Mouse (Mus musculus) MEL (cell line): Measurements from ENCODE around the gene Nupr1l. TPM values are rescaled to one million over a fixed set of nuclear protein-coding genes. Genes with fewer than 3 reads are reported as not detected.

Experiments
- DNase-seq: peaks from one replicate; pipeline ENCODE4 v3.0.0; 2011; ENCODE audit warnings: low read depth, low spot score
- H3K27ac ChIP-seq: 2 replicates; pipeline ENCODE4 v1.5.1; 2012; ENCODE audit warnings: low read depth, mild to moderate bottlenecking, control low read depth, low read length, moderate library complexity; ENCODE audit not compliant: control insufficient read depth
- H3K27me3 ChIP-seq, 2 experiments: fragments of 150-350 bp in 1 of 2; sonication (generic) in 1 of 2; 2 replicates each; pipeline ENCODE4 v1.6.1; 2012; ENCODE audit warnings: low read length in 2 of 2, mild to moderate bottlenecking in 2 of 2, improper control_type of control experiment in 1 of 2, moderate library complexity in 1 of 2; ENCODE audit not compliant: insufficient read depth in 2 of 2, control insufficient read depth in 1 of 2
- H3K36me3 ChIP-seq, 2 experiments: 2 replicates each; pipeline ENCODE4 v1.6.1; 2012 to 2014; ENCODE audit warnings: low read length in 2 of 2, improper control_type of control experiment in 1 of 2, inconsistent platforms in 1 of 2, mild to moderate bottlenecking in 1 of 2; ENCODE audit not compliant: insufficient read depth in 2 of 2, control insufficient read depth in 1 of 2
- H3K4me1 ChIP-seq, 2 experiments: fragments of 150-350 bp in 1 of 2; sonication (generic) in 1 of 2; 2 replicates each; pipeline ENCODE4 v1.6.1; 2012; ENCODE audit warnings: low read length in 2 of 2, improper control_type of control experiment in 1 of 2, mild to moderate bottlenecking in 1 of 2; ENCODE audit not compliant: insufficient read depth in 2 of 2, control insufficient read depth in 1 of 2
- H3K4me3 ChIP-seq, 2 experiments: fragments of 150-350 bp in 1 of 2; sonication (generic) in 1 of 2; 2 replicates each; pipeline ENCODE4 v1.5.1; 2012; ENCODE audit warnings: low read depth in 2 of 2, low read length in 2 of 2, mild to moderate bottlenecking in 2 of 2, moderate library complexity in 2 of 2, control low read depth in 1 of 2, improper control_type of control experiment in 1 of 2; ENCODE audit not compliant: control insufficient read depth in 1 of 2, insufficient read depth in 1 of 2
- H3K79me2 ChIP-seq: 2 replicates; pipeline ENCODE4 v1.6.1; 2012; ENCODE audit warnings: mild to moderate bottlenecking, low read length, moderate library complexity; ENCODE audit not compliant: control insufficient read depth, poor library complexity, insufficient read depth
- H3K9ac ChIP-seq: 2 replicates; pipeline ENCODE4 v1.6.1; 2012; ENCODE audit warnings: low read depth, mild to moderate bottlenecking, control low read depth, low read length, moderate library complexity; ENCODE audit not compliant: control insufficient read depth, poor library complexity, severe bottlenecking
- H3K9me3 ChIP-seq: fragments of 150-350 bp; sonication (generic); replicated peaks from 2 replicates; pipeline ENCODE4 v1.6.1; 2012; ENCODE audit warnings: mild to moderate bottlenecking, low read length, improper control_type of control experiment, moderate library complexity; ENCODE audit not compliant: insufficient read depth
- E2F4 ChIP-seq: IDR thresholded peaks from 2 replicates; pipeline ENCODE4 v1.6.1; 2011; ENCODE audit warnings: low read depth, low read length, improper control_type of control experiment, borderline replicate concordance
- ELF1 ChIP-seq: IDR thresholded peaks from 2 replicates; pipeline ENCODE4 v1.6.1; 2014; ENCODE audit warnings: low read depth, mild to moderate bottlenecking, inconsistent platforms, low read length, improper control_type of control experiment, moderate library complexity
- EP300 ChIP-seq, 2 experiments: IDR thresholded peaks; 2 replicates each; pipeline ENCODE4 v1.6.1; 2011; ENCODE audit warnings: improper control_type of control experiment in 2 of 2, low read length in 2 of 2, low read depth in 1 of 2, mild to moderate bottlenecking in 1 of 2
- ETS1 ChIP-seq: IDR thresholded peaks from 2 replicates; pipeline ENCODE4 v1.6.1; 2012; ENCODE audit warnings: low read depth, mild to moderate bottlenecking, inconsistent platforms, low read length, improper control_type of control experiment, moderate library complexity
- GABPA ChIP-seq: IDR thresholded peaks from 2 replicates; pipeline ENCODE4 v1.6.1; 2012; ENCODE audit warnings: low read depth, mild to moderate bottlenecking, inconsistent platforms, low read length, improper control_type of control experiment, moderate library complexity
- HCFC1 ChIP-seq: IDR thresholded peaks from 2 replicates; pipeline ENCODE4 v1.6.1; 2012; ENCODE audit warnings: low read depth, mild to moderate bottlenecking, inconsistent platforms, low read length, improper control_type of control experiment, moderate library complexity
- JUND ChIP-seq: IDR thresholded peaks from 2 replicates; pipeline ENCODE4 v1.6.1; 2011; ENCODE audit warnings: low read depth, mild to moderate bottlenecking, improper control_type of control experiment, low read length
- KAT2A ChIP-seq: conservative IDR thresholded peaks from 2 replicates; pipeline ENCODE4 v1.6.1; 2012; ENCODE audit warnings: low read depth, low read length, improper control_type of control experiment, inconsistent platforms
- MAX ChIP-seq: IDR thresholded peaks from 2 replicates; pipeline ENCODE4 v1.6.1; 2011; ENCODE audit warnings: low read length, improper control_type of control experiment
- MAZ ChIP-seq: IDR thresholded peaks from 2 replicates; pipeline ENCODE4 v1.6.1; 2012; ENCODE audit warnings: low read depth, mild to moderate bottlenecking, inconsistent platforms, low read length, improper control_type of control experiment
- MEF2A ChIP-seq: IDR thresholded peaks from 2 replicates; pipeline ENCODE4 v1.6.1; 2014; ENCODE audit warnings: low read depth, mild to moderate bottlenecking, inconsistent platforms, low read length, improper control_type of control experiment; ENCODE audit not compliant: poor library complexity, insufficient replicate concordance, severe bottlenecking; ENCODE audit errors: extremely low read depth
- MXI1 ChIP-seq: IDR thresholded peaks from 2 replicates; pipeline ENCODE4 v1.6.1; 2011; ENCODE audit warnings: mild to moderate bottlenecking, low read depth, low read length, improper control_type of control experiment
- MYC ChIP-seq: IDR thresholded peaks from 2 replicates; pipeline ENCODE4 v1.6.1; 2011; ENCODE audit warnings: low read depth, mild to moderate bottlenecking, low read length, improper control_type of control experiment, moderate library complexity
- NELFE ChIP-seq: IDR thresholded peaks from 2 replicates; pipeline ENCODE4 v1.6.1; 2011; ENCODE audit warnings: low read depth, low read length, improper control_type of control experiment
- NRF1 ChIP-seq: IDR thresholded peaks from 2 replicates; pipeline ENCODE4 v1.6.1; 2014; ENCODE audit warnings: low read depth, mild to moderate bottlenecking, inconsistent platforms, low read length, improper control_type of control experiment, moderate library complexity; ENCODE audit not compliant: poor library complexity, insufficient read depth, severe bottlenecking
- POLR2AphosphoS5 ChIP-seq: IDR thresholded peaks from 2 replicates; pipeline ENCODE4 v1.6.1; 2012; ENCODE audit warnings: low read depth, borderline replicate concordance, mild to moderate bottlenecking, inconsistent platforms, low read length, moderate library complexity, mixed read lengths
- RAD21 ChIP-seq: IDR thresholded peaks from 2 replicates; pipeline ENCODE4 v1.6.1; 2011; ENCODE audit warnings: mild to moderate bottlenecking, low read depth, low read length, improper control_type of control experiment
- RCOR1 ChIP-seq: IDR thresholded peaks from 2 replicates; pipeline ENCODE4 v1.6.1; 2012; ENCODE audit warnings: low read depth, mild to moderate bottlenecking, inconsistent platforms, low read length, improper control_type of control experiment
- SIN3A ChIP-seq: IDR thresholded peaks from 2 replicates; pipeline ENCODE4 v1.6.1; 2012; ENCODE audit warnings: low read length, improper control_type of control experiment, inconsistent platforms
- SMC3 ChIP-seq: IDR thresholded peaks from 2 replicates; pipeline ENCODE4 v1.6.1; 2011; ENCODE audit warnings: low read depth, low read length, improper control_type of control experiment
- TAL1 ChIP-seq: IDR thresholded peaks from 2 replicates; pipeline ENCODE4 v1.6.1; 2012; ENCODE audit warnings: mild to moderate bottlenecking, inconsistent platforms, low read length, moderate library complexity, mixed read lengths
- TBP ChIP-seq: IDR thresholded peaks from 2 replicates; pipeline ENCODE4 v1.8.0; 2011; ENCODE audit warnings: low read depth, low read length, improper control_type of control experiment
- TCF12 ChIP-seq: IDR thresholded peaks from 2 replicates; pipeline ENCODE4 v1.6.1; 2014; ENCODE audit warnings: low read depth, mild to moderate bottlenecking, inconsistent platforms, low read length, improper control_type of control experiment, moderate library complexity
- USF2 ChIP-seq, 2 experiments: IDR thresholded peaks; 2 replicates each; pipeline ENCODE4 v1.6.1; 2011 to 2012; ENCODE audit warnings: improper control_type of control experiment in 2 of 2, low read length in 2 of 2, borderline replicate concordance in 1 of 2, inconsistent platforms in 1 of 2, low read depth in 1 of 2, mild to moderate bottlenecking in 1 of 2; ENCODE audit not compliant: insufficient read depth in 1 of 2
- ZKSCAN1 ChIP-seq: IDR thresholded peaks from 2 replicates; pipeline ENCODE4 v1.6.1; 2012; ENCODE audit warnings: low read depth, mild to moderate bottlenecking, inconsistent platforms, low read length, improper control_type of control experiment, moderate library complexity
- ZMIZ1 ChIP-seq: IDR thresholded peaks from 2 replicates; pipeline ENCODE4 v1.6.1; 2012; ENCODE audit warnings: low read depth, mild to moderate bottlenecking, inconsistent platforms, low read length, improper control_type of control experiment, moderate library complexity
- ZNF384 ChIP-seq: IDR thresholded peaks from 2 replicates; pipeline ENCODE4 v1.6.1; 2012; ENCODE audit warnings: low read depth, mild to moderate bottlenecking, inconsistent platforms, low read length, improper control_type of control experiment
- polyA plus RNA-seq, 2 experiments: library from polyadenylated mRNA; stranded (reverse) in 1 of 2; unstranded in 1 of 2; fragments of >175 nt in 1 of 2; fragments of >200 nt in 1 of 2; gene quantifications; 2 replicates each; pipeline versions ENCODE4 v1.2.1 to v1.2.4; 2012; ENCODE audit warnings: low replicate concordance in 2 of 2, low read depth in 1 of 2; ENCODE audit not compliant: insufficient read length in 2 of 2, insufficient read depth in 1 of 2, missing spikeins in 1 of 2
- total RNA-seq: library from RNA; depleted of rRNA; stranded (reverse); fragments of 300-350 nt; gene quantifications from 2 replicates; pipeline ENCODE4 v1.2.3, GENCODE M21; 2012

Gene Nupr1l
- total and polyA plus RNA-seq, 3 experiments = 0.88 to 1.2 TPM; not detected in 1

GRCm38 (mm10) chr5:129940736-129941494, 32.6 kb downstream of the Nupr1l start (continued):
- TF ChIP-seq USF2 (IDR thresholded peaks at IDR 0.05; ENCODE audit: borderline replicate concordance in 1 of 2, insufficient read depth in 1 of 2, low read depth in 1 of 2, low read length in 2 of 2) = no peak
- TF ChIP-seq ZMIZ1 = no peak
- 0 out of 4 replicates have a peak, but pooled peaks of 1 of the 2 experiments have one; percentile 20 for TF ChIP-seq EP300 (IDR thresholded peaks at IDR 0.05; ENCODE audit: low read depth in 1 of 2, low read length in 2 of 2)
- peak; percentile 17; the same call in 1 of the 2 replicates for TF ChIP-seq ETS1
- peak; percentile 51; the same call in 1 of the 2 replicates for TF ChIP-seq TBP
- no peak for TF ChIP-seq SMC3
- TF ChIP-seq KAT2A = no peak; the same call in 1 of the 2 replicates
- TF ChIP-seq E2F4 = no peak
- TF ChIP-seq POLR2AphosphoS5 = no peak

GRCm38 (mm10) chr5:129941495-129942045, 33.2 kb downstream of the Nupr1l start, which contains the start of gene Vkorc1l1:
Gene Vkorc1l1 (plus strand): TSS chr5:129941970.
- DNase-seq = peak; percentile 99
- Histone ChIP-seq H3K9ac (peak within 1 kb of the TSS; percentile 71), H3K27me3 (no peaks in the 10 kb centered on the region), H3K79me2 (peaks cover 25% of the 10 kb centered on the region), H3K36me3 (peaks cover 6 to 20% of the 10 kb centered on the region in 2 experiments), H3K27ac (peak within 1 kb of the TSS; percentile 56), H3K4me1 (peaks cover 15% of the 10 kb centered on the region in 2 experiments), H3K9me3 (no peaks in the 10 kb centered on the region), H3K4me3 (peak within 1 kb of the TSS; percentile 71 to 93)
- TF ChIP-seq ZNF384 (no peak), ELF1 (peak; percentile 67; the same call in 1 of the 2 replicates), NRF1 (peak; percentile 94), E2F4 (no peak), SIN3A (no peak), MEF2A (no peak), GABPA (no peak), USF2 (IDR thresholded peaks at IDR 0.05; ENCODE audit: borderline replicate concordance in 1 of 2, insufficient read depth in 1 of 2, low read depth in 1 of 2, low read length in 2 of 2) (no peak), JUND (no peak), MXI1 (no peak; the same call in 1 of the 2 replicates), RCOR1 (no peak), ETS1 (no peak), MAZ (0 out of 2 replicates have a peak, but pooled peaks have one; percentile 31), SMC3 (no peak), HCFC1 (0 out of 2 replicates have a peak, but pooled peaks have one; percentile 25), EP300 (IDR thresholded peaks at IDR 0.05; ENCODE audit: low read depth in 1 of 2, low read length in 2 of 2) (no peak), TAL1 (no peak), TCF12 (no peak), MYC (no peak), NELFE (no peak), KAT2A (no peak), POLR2AphosphoS5 (no peak), ZKSCAN1 (no peak), MAX (no peak), TBP (peak; percentile 78; the same call in 1 of the 2 replicates), RAD21 (no peak)
